Mouse (Mus musculus) hindbrain, embryonic 14.5 days (tissue): ENCODE results near the gene Kif7. TPM values are rescaled to one million over a fixed set of nuclear protein-coding genes. Genes with fewer than 3 reads are reported as not detected.

Experiments used
- ATAC-seq: fragments of 200-750 bp; cut with Nextera tagmentation; 2 replicates; pipeline ENCODE4 v1.8.0; 2017; ENCODE audit warnings: moderate number of reproducible peaks, mild to moderate bottlenecking, moderate TSS enrichment, moderate library complexity; ENCODE audit not compliant: low FRiP score
- DNase-seq: peaks from one replicate; pipeline ENCODE4 v3.0.0-alpha.2; 2015; ENCODE audit warnings: low spot score
- H3K27ac ChIP-seq: fragments of 300-500 bp; sonication (generic); 2 replicates; pipeline ENCODE4 v1.5.1; 2014; ENCODE audit warnings: mild to moderate bottlenecking, moderate library complexity
- H3K27me3 ChIP-seq: fragments of 300-500 bp; sonication (generic); 2 replicates; pipeline ENCODE4 v1.6.1; 2014; ENCODE audit warnings: mild to moderate bottlenecking, low read length, mixed read lengths; ENCODE audit not compliant: control insufficient read depth, insufficient read depth
- H3K36me3 ChIP-seq: fragments of 300-500 bp; sonication (generic); replicated peaks from 2 replicates; pipeline ENCODE4 v1.6.1; 2014; ENCODE audit not compliant: control insufficient read depth, insufficient read depth
- H3K4me1 ChIP-seq: fragments of 300-500 bp; sonication (generic); replicated peaks from 2 replicates; pipeline ENCODE4 v1.6.1; 2014; ENCODE audit warnings: antibody characterized with exemption, low read length, mixed read lengths; ENCODE audit not compliant: control insufficient read depth, insufficient read depth
- H3K4me2 ChIP-seq: fragments of 300-500 bp; sonication (generic); replicated peaks from 2 replicates; pipeline ENCODE4 v1.6.1; 2014; ENCODE audit warnings: mild to moderate bottlenecking, moderate library complexity
- H3K4me3 ChIP-seq: fragments of 300-500 bp; sonication (generic); replicated peaks from 2 replicates; pipeline ENCODE4 v1.5.1; 2014; ENCODE audit warnings: mild to moderate bottlenecking, low read length
- H3K9ac ChIP-seq: fragments of 300-500 bp; sonication (generic); 2 replicates; pipeline ENCODE4 v1.6.1; 2014
- H3K9me3 ChIP-seq: fragments of 300-500 bp; sonication (generic); 2 replicates; pipeline ENCODE4 v1.6.1; 2016; ENCODE audit warnings: low read length; ENCODE audit not compliant: control insufficient read depth
- WGBS: fragments of 180-500 bp; shearing (Covaris S2); extraction: QIAGEN DNeasy Blood & Tissue Kit; methylation state at CpG from one replicate; pipeline ENCODE4 v1.1.7; 2014; 5-methylcytosine and 5-hydroxymethylcytosine counted together
- polyA plus RNA-seq: library from polyadenylated mRNA; unstranded; fragments of >200 nt; fragmentation: Nextera tagmentation; extraction: Ambion mirVana; gene quantifications from 2 replicates; pipeline ENCODE4 v1.2.1, GENCODE M21; 2014

The Kif7 gene
- polyA plus RNA-seq, 1 experiment from 2014 or later = 2.0 TPM

DNA sequence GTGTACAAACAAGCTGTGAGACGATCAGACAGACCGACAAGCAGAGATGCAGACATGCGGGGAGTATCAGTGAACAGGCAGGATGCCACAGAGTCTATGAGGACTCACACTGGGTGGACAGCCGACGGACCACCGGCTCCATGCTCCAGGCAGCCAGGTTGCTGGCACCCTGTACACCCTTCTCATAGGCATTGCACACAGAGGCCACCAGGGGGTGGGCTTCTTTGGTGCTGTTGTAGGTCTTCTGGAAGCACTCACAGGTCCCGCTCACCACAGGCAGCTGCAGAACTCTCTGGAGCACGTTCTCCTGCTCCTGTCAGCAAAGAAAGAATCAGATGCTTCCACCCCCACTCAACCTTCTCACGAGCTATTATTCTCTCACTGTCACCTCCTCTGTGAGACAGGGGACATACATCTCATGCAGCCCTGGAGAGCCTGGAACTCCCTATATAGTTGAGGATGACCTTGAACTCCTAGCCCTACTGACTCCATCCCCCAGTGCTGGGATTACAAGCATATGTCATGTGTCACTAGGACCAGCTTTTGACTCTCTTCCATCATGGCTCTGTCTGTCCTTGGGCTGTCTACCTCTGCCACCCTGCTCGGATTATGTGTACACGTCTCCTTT, 14.3 kb upstream of the Kif7 start:
- no peak for DNase-seq

DNA sequence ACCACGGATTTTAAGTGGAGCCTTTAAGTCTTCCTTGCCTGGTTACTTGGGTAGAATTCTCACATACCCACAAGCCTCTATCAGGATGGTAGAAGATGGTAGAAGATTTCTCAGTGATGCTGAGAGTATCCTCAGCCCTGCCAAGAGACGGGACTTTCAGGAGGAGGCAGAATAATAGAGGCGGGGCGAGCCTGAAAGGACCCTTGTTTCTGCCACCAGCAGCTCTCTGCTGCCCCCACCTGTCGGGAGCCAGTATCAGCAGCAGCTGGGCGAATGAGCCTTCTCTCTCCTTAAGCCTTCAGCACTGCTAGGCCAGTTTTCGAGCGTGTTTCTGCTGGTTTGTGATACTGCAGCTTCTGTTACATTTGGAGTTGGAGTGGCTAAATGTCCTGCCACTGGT, 13.6 kb upstream of the Kif7 start:
- DNase-seq (peak; percentile 67), ATAC-seq (peak; percentile 40; the same call in 1 of the 2 replicates)
- Histone ChIP-seq H3K4me1 (no peaks in the 10 kb centered on the region), H3K27me3 (no peaks in the 10 kb centered on the region), H3K36me3 (no peaks in the 10 kb centered on the region), H3K4me3 (no peak overlapping the region), H3K4me2 (no peak overlapping the region), H3K9ac (no peak overlapping the region), H3K9me3 (no peaks in the 10 kb centered on the region), H3K27ac (no peak overlapping the region)
- WGBS = 8% methylated on average over 8 of the region's 8 CpGs

More for the DNA sequence above, 14.3 kb upstream of the Kif7 start:
- 66% methylated on average over 11 of the region's 11 CpGs for WGBS
- Histone ChIP-seq H3K36me3 (no peaks in the 10 kb centered on the region), H3K9ac (no peak overlapping the region), H3K27ac (no peak overlapping the region), H3K4me3 (no peak overlapping the region), H3K4me2 (no peak overlapping the region), H3K9me3 (no peaks in the 10 kb centered on the region), H3K27me3 (no peaks in the 10 kb centered on the region), H3K4me1 (no peaks in the 10 kb centered on the region)
- no peak for ATAC-seq

DNA sequence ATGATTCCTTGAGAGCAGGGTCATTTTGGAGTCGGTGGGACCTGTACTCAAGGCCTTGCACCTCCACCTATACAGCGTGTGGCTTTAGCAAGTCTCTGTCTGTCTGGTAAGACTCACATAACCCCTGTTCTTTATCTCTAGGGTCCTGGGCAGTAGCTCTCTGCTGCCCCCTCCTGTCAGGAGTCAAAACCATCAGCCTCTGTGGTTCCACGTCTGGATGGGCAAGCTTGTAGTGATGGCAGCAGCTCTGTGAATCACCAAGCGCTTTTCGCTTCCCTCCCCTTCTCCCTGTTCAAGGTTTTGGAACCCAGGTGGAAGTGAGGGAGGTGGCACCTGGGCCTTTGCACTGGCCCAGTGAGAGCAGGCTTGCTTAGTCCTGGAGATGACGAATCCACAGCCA, 12.7 kb upstream of the Kif7 start:
- H3K36me3 ChIP-seq = no peaks in the 10 kb centered on the region
- WGBS = 32% methylated on average over 6 of the region's 6 CpGs
- no peak for ATAC-seq

DNA sequence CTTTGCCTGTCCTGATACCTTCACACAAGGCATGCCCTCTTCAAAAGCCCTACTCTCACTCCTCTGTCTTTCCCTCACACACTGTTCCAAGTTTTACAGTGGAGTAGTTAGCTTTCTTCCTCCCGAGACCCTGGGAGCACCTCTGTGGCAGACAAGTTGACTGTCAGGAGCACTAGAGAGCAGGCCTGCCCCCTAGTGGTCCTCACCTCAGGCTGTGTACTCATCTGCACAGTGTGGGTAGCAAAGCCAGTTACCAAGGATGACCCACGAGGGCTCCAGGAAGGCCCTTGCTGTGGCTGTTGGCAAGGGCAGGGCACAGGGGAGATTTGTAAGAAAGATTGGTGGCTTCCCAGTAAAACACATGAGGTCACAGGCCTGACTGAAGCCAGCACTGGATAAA, 11.6 kb upstream of the Kif7 start:
- Histone ChIP-seq H3K27ac (no peak overlapping the region), H3K27me3 (peaks cover 9% of the 10 kb centered on the region), H3K9me3 (no peaks in the 10 kb centered on the region), H3K36me3 (no peaks in the 10 kb centered on the region), H3K4me3 (no peak overlapping the region), H3K9ac (no peak overlapping the region), H3K4me1 (no peaks in the 10 kb centered on the region), H3K4me2 (no peak overlapping the region)
- ATAC-seq = 0 out of 2 replicates have a peak, but pooled peaks have one; percentile 35
- 18% methylated on average over 2 of the region's 2 CpGs for WGBS
- DNase-seq = peak; percentile 45

More for the DNA sequence above, 12.7 kb upstream of the Kif7 start:
- Histone ChIP-seq H3K4me3 (no peak overlapping the region), H3K9me3 (no peaks in the 10 kb centered on the region), H3K4me1 (no peaks in the 10 kb centered on the region), H3K27me3 (peaks cover under 1% of the 10 kb centered on the region; the same call in 1 of the 2 replicates), H3K27ac (no peak overlapping the region), H3K9ac (no peak overlapping the region), H3K4me2 (no peak overlapping the region)
- DNase-seq = peak; percentile 47

DNA sequence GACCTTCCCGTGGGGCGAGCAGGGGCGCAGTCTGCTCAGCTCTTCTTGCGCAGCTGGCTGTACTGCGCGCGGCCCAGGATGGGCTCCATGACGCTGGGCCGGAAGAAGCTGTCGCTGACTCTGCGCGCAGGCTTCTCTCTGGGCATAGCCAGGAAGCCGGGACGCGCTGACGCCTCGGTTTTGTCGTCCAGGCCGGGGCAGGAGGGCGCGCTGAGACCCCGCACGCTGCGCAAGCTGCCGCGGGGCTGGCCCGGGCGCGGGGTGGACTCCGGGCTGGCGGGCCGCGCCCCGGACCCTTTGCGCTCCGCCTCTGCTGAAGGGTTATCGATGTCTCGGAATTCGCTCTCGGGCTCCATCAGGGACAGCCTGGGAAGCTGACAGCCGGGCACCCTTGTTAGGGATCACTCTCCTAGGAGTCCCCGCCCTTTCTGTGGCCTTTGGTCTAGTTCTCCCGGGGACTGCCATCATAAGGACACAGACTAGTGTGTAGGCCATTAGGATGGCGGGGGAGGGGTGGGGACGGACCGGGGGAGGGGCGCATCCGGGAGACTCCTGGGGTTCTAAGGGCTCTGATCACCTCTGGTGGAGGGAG, 6.0 kb upstream of the Kif7 start:
- Histone ChIP-seq H3K4me1 (no peaks in the 10 kb centered on the region), H3K27ac (0 out of 2 replicates have a peak overlapping the region, but pooled peaks have one; percentile 47), H3K4me2 (peak overlapping the region; percentile 88), H3K4me3 (peak overlapping the region; percentile 52), H3K27me3 (peaks cover 19% of the 10 kb centered on the region), H3K9ac (peak overlapping the region; percentile 79), H3K9me3 (no peaks in the 10 kb centered on the region), H3K36me3 (no peaks in the 10 kb centered on the region)
- WGBS = under 1% methylated on average over 45 of the region's 48 CpGs
- ATAC-seq (peak; percentile 84), DNase-seq (peak; percentile 69)

DNA sequence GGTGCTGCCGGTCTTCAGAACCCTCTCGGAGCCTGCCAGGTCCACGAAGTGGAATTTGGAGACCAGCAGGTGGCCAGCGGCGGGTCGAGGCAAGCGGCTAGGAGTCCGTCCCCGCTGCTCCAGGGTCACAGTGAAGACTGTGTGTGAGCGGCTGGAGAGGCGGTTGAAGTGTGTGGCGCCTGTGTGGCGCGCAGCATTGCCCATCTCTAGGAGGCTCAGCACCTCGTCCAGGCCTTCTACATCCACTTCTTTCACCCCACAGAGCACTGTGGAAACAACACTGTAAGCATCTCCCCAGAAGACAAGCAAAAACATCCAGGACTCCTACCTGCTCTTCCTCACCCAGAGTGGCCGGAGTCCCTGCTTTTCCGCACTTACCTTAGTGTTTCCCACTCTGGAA, 4.7 kb downstream of the Kif7 start:
- DNase-seq (peak; percentile 28), ATAC-seq (no peak)
- Histone ChIP-seq H3K9me3 (no peaks in the 10 kb centered on the region), H3K4me2 (peak overlapping the region; percentile 69), H3K4me3 (peak overlapping the region; percentile 45), H3K36me3 (no peaks in the 10 kb centered on the region), H3K4me1 (peaks cover 9% of the 10 kb centered on the region; the same call in 1 of the 2 replicates), H3K27ac (peak overlapping the region; percentile 57), H3K27me3 (0 out of 2 replicates have a peak, but pooled peaks cover 8% of the 10 kb centered on the region), H3K9ac (peak overlapping the region; percentile 62)
- WGBS = 28% methylated on average over 15 of the region's 17 CpGs

DNA sequence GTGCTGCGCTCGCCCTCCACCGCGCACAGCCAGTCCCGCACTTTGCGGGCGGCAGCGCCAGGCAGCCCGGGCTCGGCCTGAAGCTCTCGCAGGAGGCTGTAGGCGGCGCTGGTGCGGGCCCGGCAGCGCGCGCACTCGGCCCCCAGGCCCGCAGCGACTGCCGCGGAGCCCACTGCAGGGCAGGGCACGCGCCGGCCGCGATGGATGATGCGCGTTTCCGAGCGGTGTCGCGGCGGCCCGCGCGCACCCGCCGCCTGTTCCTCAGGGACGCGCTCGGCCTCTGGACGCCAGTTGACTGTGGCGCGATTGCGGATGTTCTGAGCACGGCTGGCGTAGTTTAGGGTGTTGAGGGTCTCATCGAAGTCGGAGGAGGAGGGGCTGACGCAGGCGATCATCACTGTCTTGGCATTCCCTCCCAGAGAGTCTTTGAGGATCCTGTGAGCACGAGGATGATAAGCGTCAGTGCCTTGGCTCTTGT, 5.4 kb downstream of the Kif7 start:
- H3K4me1 ChIP-seq = peaks cover 6% of the 10 kb centered on the region; the same call in 1 of the 2 replicates
- 0 out of 2 replicates have a peak, but pooled peaks cover 4% of the 10 kb centered on the region for H3K27me3 ChIP-seq
- H3K9me3 ChIP-seq = no peaks in the 10 kb centered on the region
- WGBS = under 1% methylated on average over 46 of the region's 55 CpGs
- peak overlapping the region; percentile 62 for H3K9ac ChIP-seq
- peak overlapping the region; percentile 57 for H3K27ac ChIP-seq
- H3K4me2 ChIP-seq = peak overlapping the region; percentile 69
- DNase-seq (peak; percentile 85), ATAC-seq (peak; percentile 90)
- H3K4me3 ChIP-seq = peak overlapping the region; percentile 45
- no peaks in the 10 kb centered on the region for H3K36me3 ChIP-seq

DNA sequence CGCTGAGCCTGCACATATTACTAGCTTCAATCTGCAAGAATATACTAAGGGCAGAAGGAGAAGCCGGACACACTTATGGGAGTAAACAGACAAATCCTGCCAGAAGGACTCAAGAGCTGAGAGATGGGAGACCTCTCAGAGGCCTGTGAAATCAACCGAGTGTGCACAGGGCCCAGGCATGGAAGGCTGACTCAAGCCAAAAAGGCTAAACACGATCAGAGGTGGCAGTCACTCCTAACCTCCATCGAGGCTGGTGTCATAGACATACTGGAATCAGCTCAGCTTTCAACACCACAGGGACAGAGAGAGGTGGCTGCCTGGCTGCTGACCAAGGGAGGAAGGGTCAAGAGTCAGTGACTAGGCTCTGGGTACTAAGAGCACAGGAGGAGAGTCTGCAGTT, 10.3 kb downstream of the Kif7 start:
- ATAC-seq = no peak
- DNase-seq = no peak
- Histone ChIP-seq H3K36me3 (0 out of 2 replicates have a peak, but pooled peaks cover 12% of the 10 kb centered on the region), H3K4me3 (no peak overlapping the region), H3K4me1 (no peaks in the 10 kb centered on the region), H3K9ac (no peak overlapping the region), H3K4me2 (no peak overlapping the region), H3K27me3 (no peaks in the 10 kb centered on the region), H3K27ac (no peak overlapping the region), H3K9me3 (no peaks in the 10 kb centered on the region)
- 94% methylated on average over 5 of the region's 5 CpGs for WGBS

DNA sequence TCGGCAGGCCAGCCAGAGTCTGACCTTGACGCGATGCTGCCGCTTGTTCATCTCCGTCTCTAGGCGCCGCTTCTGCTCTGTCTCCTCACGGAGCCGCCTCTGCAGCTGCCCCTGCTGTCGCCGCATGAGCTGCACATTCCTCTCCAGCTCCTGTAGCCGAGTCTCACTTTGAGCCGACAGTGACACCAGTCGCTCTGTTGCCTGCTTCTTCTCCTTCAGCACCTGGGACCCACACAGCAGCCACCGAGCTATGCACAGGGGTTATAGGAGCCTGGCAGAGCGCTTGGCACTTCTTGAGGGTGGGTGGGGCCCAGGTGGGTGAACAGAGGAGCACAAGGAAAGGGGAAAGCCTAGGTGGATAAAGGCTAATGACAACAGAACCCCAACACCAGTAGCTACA, 12.8 kb downstream of the Kif7 start:
- H3K9ac ChIP-seq = no peak overlapping the region
- no peaks in the 10 kb centered on the region for H3K9me3 ChIP-seq
- no peak overlapping the region for H3K27ac ChIP-seq
- WGBS = 84% methylated on average over 16 of the region's 16 CpGs
- H3K27me3 ChIP-seq = no peaks in the 10 kb centered on the region
- H3K36me3 ChIP-seq = peaks cover 16% of the 10 kb centered on the region; the same call in 1 of the 2 replicates
- DNase-seq = no peak
- no peak overlapping the region for H3K4me3 ChIP-seq
- ATAC-seq = no peak
- no peaks in the 10 kb centered on the region for H3K4me1 ChIP-seq
- H3K4me2 ChIP-seq = no peak overlapping the region
